In the genomic region with DNA sequence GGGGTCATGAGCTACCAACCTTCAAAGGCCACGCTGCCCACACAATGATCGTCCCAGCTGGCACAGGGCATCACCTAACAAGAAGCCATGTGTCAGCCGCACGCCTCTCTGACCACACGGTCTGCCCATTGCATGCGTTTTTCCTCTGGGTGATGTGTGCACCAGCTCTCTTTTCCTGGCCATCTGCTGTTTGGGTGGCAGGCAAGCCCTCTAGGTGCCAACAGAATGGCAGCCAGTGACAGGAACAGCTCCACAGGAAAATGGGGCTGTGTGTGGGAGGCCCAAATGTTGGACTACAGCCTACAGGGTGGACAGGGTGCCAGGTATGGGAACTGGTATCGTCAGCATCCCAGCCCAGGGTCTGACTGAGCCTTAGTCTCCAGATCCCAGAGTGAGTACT, we compare ENCODE assay signal across 10 mouse cellular contexts. TPM values are rescaled to one million over a fixed set of nuclear protein-coding genes. Genes with fewer than 3 reads are reported as not detected.
DNase-seq lines count a peak whose midpoint lies in the region; ATAC-seq and TF ChIP-seq lines count a peak whose summit lies in the region.
"Had no signal": no experiment of that assay in that cellular context is flagged by ENCODE, and none has a peak within 500 bp of the region (broad histone marks: within the 10 kb centered on the region; RNA-seq: fewer than 3 reads in every experiment).

No protein-coding gene starts in this region.

- H3ac ChIP-seq in C2C12 (ENCODE audit: control insufficient read depth, insufficient read length, low read depth): no peak overlapping the region

- H3K36me3 ChIP-seq in C2C12 (ENCODE audit: control insufficient read depth, insufficient read depth): no peaks in the 10 kb centered on the region
- no peaks in the 10 kb centered on the region for H3K36me3 ChIP-seq in stomach, postnatal 0 days (ENCODE audit: control insufficient read depth, insufficient read depth, low read length)
- no peaks in the 10 kb centered on the region for H3K36me3 ChIP-seq in liver, embryonic 11.5 days (ENCODE audit: control insufficient read depth, insufficient read depth, low read length)

- no peaks in the 10 kb centered on the region for H3K79me3 ChIP-seq in C2C12 (ENCODE audit: low read depth)

- TF ChIP-seq CTCF in C2C12 (IDR thresholded peaks at IDR 0.05; ENCODE audit: control insufficient read depth, insufficient read depth, insufficient read length): no peak
- no peak for TF ChIP-seq CTCF in stomach, postnatal 0 days (IDR thresholded peaks at IDR 0.05; ENCODE audit: low read depth)

- H3K4me1 ChIP-seq in stomach, postnatal 0 days (replicated peaks; ENCODE audit: control insufficient read depth, insufficient read depth): no peaks in the 10 kb centered on the region
- H3K4me1 ChIP-seq in liver, embryonic 11.5 days (replicated peaks; ENCODE audit: control insufficient read depth, insufficient read depth, low read length): 0 out of 2 replicates have a peak, but pooled peaks cover 3% of the 10 kb centered on the region

- ATAC-seq in frontal cortex, adult (ENCODE audit: low TSS enrichment): peak; percentile 65
- no peak for ATAC-seq in stomach, postnatal 0 days (ENCODE audit: low FRiP score, low TSS enrichment)
- ATAC-seq in liver, embryonic 11.5 days (replicated peaks; ENCODE audit: low FRiP score): no peak

- H3K27me3 ChIP-seq in C2C12 (ENCODE audit: control insufficient read depth, insufficient read depth, insufficient read length): no peaks in the 10 kb centered on the region
- H3K27me3 ChIP-seq in stomach, postnatal 0 days (ENCODE audit: control insufficient read depth, insufficient read depth, low read length): no peaks in the 10 kb centered on the region
- H3K27me3 ChIP-seq in liver, embryonic 11.5 days (replicated peaks; ENCODE audit: control insufficient read depth, insufficient read depth, low read length): no peaks in the 10 kb centered on the region

- no peaks in the 10 kb centered on the region for H3K79me2 ChIP-seq in C2C12 (ENCODE audit: control insufficient read depth, insufficient read depth)

- H3K4me3 ChIP-seq in C2C12 (ENCODE audit: insufficient read depth, poor library complexity, severe bottlenecking): no peak overlapping the region
- H3K4me3 ChIP-seq in stomach, postnatal 0 days (ENCODE audit: low read depth, low read length): no peak overlapping the region
- no peak overlapping the region for H3K4me3 ChIP-seq in liver, embryonic 11.5 days (ENCODE audit: low read depth, low read length)

- no peak overlapping the region for H3K9ac ChIP-seq in stomach, postnatal 0 days (ENCODE audit: low read length)
- no peak overlapping the region for H3K9ac ChIP-seq in liver, embryonic 11.5 days (ENCODE audit: low read depth, low read length)

- H3K4me2 ChIP-seq in stomach, postnatal 0 days (replicated peaks; ENCODE audit: low read depth): no peak overlapping the region
- H3K4me2 ChIP-seq in liver, embryonic 11.5 days: no peak overlapping the region

- WGBS in stomach, postnatal 0 days: 91% methylated on average over 7 of the region's 7 CpGs
- 96% methylated on average over 7 of the region's 7 CpGs for WGBS in liver, embryonic 11.5 days

- no peak for DNase-seq in frontal cortex, postnatal 10 days (ENCODE audit: low spot score in 2 of 2)
- DNase-seq in cerebellum, postnatal 14 days: peak; percentile 87 to 88
- peak; percentile 54 to 56 for DNase-seq in layer of hippocampus, postnatal 36 days
- no peak for DNase-seq in embryo, embryonic 9.5 days (ENCODE audit: extremely low spot score)
- no peak for DNase-seq in stomach, postnatal 0 days (ENCODE audit: low spot score)
- no peak for DNase-seq in liver, embryonic 11.5 days (ENCODE audit: low spot score)
- DNase-seq: kidney, adult 11 months had no signal

- no peak for TF ChIP-seq EP300 in stomach, postnatal 0 days (optimal IDR thresholded peaks at IDR 0.05)

- H3K9me3 ChIP-seq in stomach, postnatal 0 days (ENCODE audit: control insufficient read depth, low read length): no peaks in the 10 kb centered on the region
- H3K9me3 ChIP-seq in liver, embryonic 11.5 days (ENCODE audit: control insufficient read depth, low read length): no peaks in the 10 kb centered on the region
- H3K9me3 ChIP-seq: megakaryocyte, embryonic 14.5 days had no signal

- H3K27ac ChIP-seq in stomach, postnatal 0 days (replicated peaks): no peak overlapping the region
- H3K27ac ChIP-seq in liver, embryonic 11.5 days (ENCODE audit: low read depth, low read length): no peak overlapping the region

TF ChIP-seq in C2C12, 6 proteins besides CTCF, POLR2A, EP300 and RAD21:
- TF ChIP-seq CEBPB (IDR thresholded peaks at IDR 0.05; ENCODE audit: low read depth) (no peak), FOSL1 (IDR thresholded peaks at IDR 0.05; ENCODE audit: insufficient read depth, low read length, poor library complexity, severe bottlenecking) (no peak), MYOD1 (IDR thresholded peaks at IDR 0.05; ENCODE audit: control insufficient read depth, insufficient read length, low read depth) (peak; percentile 77)

RNA-seq across cellular contexts. Expression of a gene that starts 14.9 kb away (rescaled TPM):
- polyA plus RNA-seq in C2C12 (2012; fragmentation: generic; extraction: Trizol): 78.6 TPM
- 10 to 100 TPM; 18.7 to 19.3 TPM for total RNA-seq in layer of hippocampus, postnatal 36 days (2021)
- 76.3 and 83.1 TPM in 2 replicates for polyA plus RNA-seq in stomach, postnatal 0 days (2015; fragmentation: Nextera tagmentation; extraction: Ambion mirVana)
- 54.2 and 59.8 TPM in 2 replicates for polyA plus RNA-seq in liver, embryonic 11.5 days (2014; fragmentation: Nextera tagmentation; extraction: Ambion mirVana)

RNA-seq across cellular contexts. Expression of a gene that starts 24.5 kb away (rescaled TPM):
- not detected for polyA plus RNA-seq in C2C12 (2012; fragmentation: generic; extraction: Trizol)
- total RNA-seq in layer of hippocampus, postnatal 36 days (2021): 10 to 100 TPM; 85.8 to 99.2 TPM
- polyA plus RNA-seq in stomach, postnatal 0 days (2015; fragmentation: Nextera tagmentation; extraction: Ambion mirVana): 1.6 and 1.7 TPM in 2 replicates
- 0.34 and 0.45 TPM in 2 replicates for polyA plus RNA-seq in liver, embryonic 11.5 days (2014; fragmentation: Nextera tagmentation; extraction: Ambion mirVana)

RNA-seq across cellular contexts. Expression of a gene that starts 43.5 kb away (rescaled TPM):
- 159 TPM for polyA plus RNA-seq in C2C12 (2012; fragmentation: generic; extraction: Trizol)
- 10 to 100 TPM; 13.9 to 15.0 TPM for total RNA-seq in layer of hippocampus, postnatal 36 days (2021)
- polyA plus RNA-seq in stomach, postnatal 0 days (2015; fragmentation: Nextera tagmentation; extraction: Ambion mirVana): 83.5 and 86.2 TPM in 2 replicates
- 23.1 and 26.2 TPM in 2 replicates for polyA plus RNA-seq in liver, embryonic 11.5 days (2014; fragmentation: Nextera tagmentation; extraction: Ambion mirVana)

Comparison
In these comparisons a context has a peak if more than half of its experiments do, and no peak if none do; other contexts are left out.
1. DNase-seq: peak in cerebellum, postnatal 14 days (2 of 2) and layer of hippocampus, postnatal 36 days (2 of 2); none in frontal cortex, postnatal 10 days (0 of 2), embryo, embryonic 9.5 days (single experiment), stomach, postnatal 0 days (single experiment) and liver, embryonic 11.5 days (single experiment).